Mouse (Mus musculus): Measurements from ENCODE around the gene Ttll5.

GRCm38 (mm10) chr12:86110637-86111036 lies 286.2 kb downstream of the Ttll5 start:
- peak; percentile 52 for TF ChIP-seq CTCF (IDR thresholded peaks at IDR 0.05; ENCODE audit: low read depth)
- no peak for TF ChIP-seq EP300 (IDR thresholded peaks at IDR 0.05; ENCODE audit: low read depth)

Measured in liver, embryonic 14.5 days (tissue).